Mouse (Mus musculus) olfactory bulb, adult 2 months (tissue): ENCODE results near the gene Mmp11.

Experiments
- CTCF ChIP-seq: fragments of 200-500 bp; IDR thresholded peaks from 2 replicates; pipeline ENCODE4 v1.5.1; 2012; ENCODE audit warnings: low read depth, mild to moderate bottlenecking, low read length, moderate library complexity; ENCODE audit not compliant: insufficient read depth
- POLR2A ChIP-seq: fragments of 200-500 bp; IDR thresholded peaks from 2 replicates; pipeline ENCODE4 v1.6.1; 2012; ENCODE audit warnings: mild to moderate bottlenecking, low read depth, low read length, moderate library complexity; ENCODE audit not compliant: insufficient read depth

DNA sequence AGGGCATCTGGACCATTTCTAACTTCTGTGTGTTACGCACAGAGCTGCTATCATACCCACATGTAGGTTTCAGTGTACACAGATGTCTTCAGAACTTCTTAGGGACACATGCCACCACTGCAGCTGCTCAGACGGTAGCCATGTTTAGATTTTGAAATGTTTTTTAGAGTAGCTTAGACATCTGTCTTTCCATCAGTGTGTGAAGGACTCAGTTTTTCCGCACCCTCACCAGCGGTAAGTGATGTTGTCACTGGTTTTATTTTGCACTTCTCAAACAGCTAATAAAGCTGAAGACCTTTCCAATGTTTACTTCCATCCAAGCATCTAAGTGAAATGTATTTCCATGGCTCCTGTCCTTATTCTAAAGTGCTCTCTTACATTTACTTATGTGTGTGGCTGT is 29.4 kb downstream of the Mmp11 start:
- TF ChIP-seq POLR2A: no peak
- TF ChIP-seq CTCF: no peak
